ENCODE assay signal across 8 mouse cellular contexts in the genomic region with DNA sequence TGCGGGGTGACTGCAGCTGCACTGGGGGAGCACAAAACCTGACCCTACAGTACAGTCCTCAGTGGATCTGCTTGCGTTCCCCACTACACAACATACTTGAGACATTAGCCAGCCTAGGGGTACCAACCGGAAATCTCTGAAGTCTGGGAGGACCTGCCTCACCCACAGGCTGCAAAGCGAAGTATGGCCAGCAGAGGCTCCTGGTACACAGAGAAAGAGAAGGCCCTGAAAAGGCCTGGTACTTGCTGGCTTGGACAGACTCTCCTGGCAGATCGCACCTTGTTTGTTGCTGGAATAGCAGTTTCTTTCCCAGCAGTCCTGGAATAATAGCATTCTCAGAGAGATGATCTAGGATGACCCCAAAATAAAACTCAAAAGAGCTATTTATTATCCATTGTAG.
A peak's percentile ranks its signal among the peaks of the same experiment; 100 is the strongest.
DNase-seq lines count a peak whose midpoint lies in the region; ATAC-seq and TF ChIP-seq lines count a peak whose summit lies in the region.

No protein-coding gene starts in this region.

- intact Hi-C loops in heart, postnatal 10 days (cut with DNase I), result loop anchor here (1.0 to 10.0 kb wide), 2 partner anchors 76 to 399 kb away; partner anchors contain the start of genes Ndufv2 and Ppp4r1

- in situ Hi-C loops in ES-E14 (cut with MboI; ENCODE audit: low sequenced_read_pairs in 2 of 2, unreplicated experiment in 2 of 2), result no loop called here

- H3K4me1 ChIP-seq in hindbrain, embryonic 11.5 days (replicated peaks; ENCODE audit: control insufficient read depth, insufficient read depth, low read length), result no peaks in the 10 kb centered on the region
- H3K4me1 ChIP-seq in hindbrain, embryonic 13.5 days (replicated peaks), result peaks cover 15% of the 10 kb centered on the region
- H3K4me1 ChIP-seq in ES-E14 (ENCODE audit: control insufficient read depth in 2 of 2, insufficient read depth in 2 of 2, low read length in 2 of 2, poor library complexity in 1 of 2), result peaks cover 3 to 5% of the 10 kb centered on the region in 2 experiments; a peak in 2 of 4 replicates

- no peaks in the 10 kb centered on the region for H3K27me3 ChIP-seq in hindbrain, embryonic 11.5 days (ENCODE audit: control insufficient read depth, insufficient read depth, low read length)
- no peaks in the 10 kb centered on the region for H3K27me3 ChIP-seq in hindbrain, embryonic 13.5 days

- peak; percentile 30 for DNase-seq in hindbrain, embryonic 11.5 days (ENCODE audit: low spot score)
- DNase-seq in ES-E14 (ENCODE audit: low read depth, low spot score), result no peak
- DNase-seq in cerebellum, adult 9-11 months, result peak; percentile 51
- DNase-seq in heart, postnatal 10 days, result peak; percentile 83 to 84
- DNase-seq in left cerebral cortex, adult 8-10 months (ENCODE audit: low spot score in 2 of 2), result peak; percentile 26 to 34
- peak; percentile 70 for DNase-seq in ovary, postnatal 36 days (ENCODE audit: low spot score)
- DNase-seq in urinary bladder, postnatal 36 days (ENCODE audit: low spot score in 2 of 2), result peak; percentile 61 to 71

- no peak overlapping the region for H3K4me2 ChIP-seq in hindbrain, embryonic 11.5 days (replicated peaks; ENCODE audit: low read depth, low read length)
- H3K4me2 ChIP-seq in hindbrain, embryonic 13.5 days, result no peak overlapping the region

- no peaks in the 10 kb centered on the region; the same call in 1 of the 2 replicates for H3K9me3 ChIP-seq in hindbrain, embryonic 11.5 days (ENCODE audit: control insufficient read depth, low read length)
- H3K9me3 ChIP-seq in hindbrain, embryonic 13.5 days, result peaks cover 3% of the 10 kb centered on the region
- no peaks in the 10 kb centered on the region for H3K9me3 ChIP-seq in ES-E14 (ENCODE audit: control insufficient read depth, insufficient read depth, low read depth, low read length)

- H3K36me3 ChIP-seq in hindbrain, embryonic 11.5 days (ENCODE audit: control insufficient read depth, insufficient read depth, low read length), result no peaks in the 10 kb centered on the region
- H3K36me3 ChIP-seq in hindbrain, embryonic 13.5 days, result peaks cover 11% of the 10 kb centered on the region
- H3K36me3 ChIP-seq in ES-E14 (ENCODE audit: control insufficient read depth, insufficient read depth, low read length, poor library complexity, severe bottlenecking), result peaks cover 2% of the 10 kb centered on the region; the same call in 1 of the 2 replicates

- H3K27ac ChIP-seq in hindbrain, embryonic 11.5 days (ENCODE audit: low read depth, low read length), result no peak overlapping the region
- H3K27ac ChIP-seq in hindbrain, embryonic 13.5 days, result no peak overlapping the region
- H3K27ac ChIP-seq in ES-E14 (ENCODE audit: insufficient read depth, low read depth, low read length, poor library complexity, severe bottlenecking), result no peak overlapping the region

- no peak overlapping the region for H3K4me3 ChIP-seq in hindbrain, embryonic 11.5 days (ENCODE audit: low read depth, low read length)
- H3K4me3 ChIP-seq in hindbrain, embryonic 13.5 days, result no peak overlapping the region
- no peak overlapping the region for H3K4me3 ChIP-seq in ES-E14 (ENCODE audit: insufficient read depth in 1 of 2, low read depth in 1 of 2, low read length in 2 of 2, poor library complexity in 1 of 2, severe bottlenecking in 1 of 2)

- 84% methylated on average over 5 of the region's 5 CpGs for WGBS in hindbrain, embryonic 11.5 days
- 87% methylated on average over 5 of the region's 5 CpGs for WGBS in hindbrain, embryonic 13.5 days

- ATAC-seq in hindbrain, embryonic 11.5 days (ENCODE audit: low FRiP score), result no peak
- no peak for ATAC-seq in hindbrain, embryonic 13.5 days (ENCODE audit: low FRiP score)

- H3K9ac ChIP-seq in hindbrain, embryonic 11.5 days (ENCODE audit: low read depth, low read length), result no peak overlapping the region
- no peak overlapping the region for H3K9ac ChIP-seq in hindbrain, embryonic 13.5 days
- no peak overlapping the region for H3K9ac ChIP-seq in ES-E14 (ENCODE audit: insufficient read depth, low read depth, low read length, poor library complexity, severe bottlenecking)

TF ChIP-seq in ES-E14, 5 proteins besides CTCF, POLR2A, EP300 and RAD21:
- TF ChIP-seq ZC3H11A (IDR thresholded peaks at IDR 0.05; ENCODE audit: borderline replicate concordance, low read depth, low read length) (peak; percentile 32; the same call in 1 of the 2 replicates), CHD2 (IDR thresholded peaks at IDR 0.05; ENCODE audit: low read depth, low read length) (no peak)
